Comparison of ENCODE assay signal across 9 mouse cellular contexts in genomic region chr4:41468396-41469080, GRCm38 (mm10). TPM values are rescaled to one million over a fixed set of nuclear protein-coding genes. Genes with fewer than 3 reads are reported as not detected.
DNase-seq lines count a peak whose midpoint lies in the region; ATAC-seq and TF ChIP-seq lines count a peak whose summit lies in the region.
"Had no signal": no experiment of that assay in that cellular context is flagged by ENCODE, and none has a peak within 500 bp of the region (broad histone marks: within the 10 kb centered on the region; RNA-seq: fewer than 3 reads in every experiment).

No protein-coding gene starts in this region.

- H3K27ac ChIP-seq in forebrain, embryonic 13.5 days, result 0 out of 2 replicates have a peak overlapping the region, but pooled peaks have one; percentile 20
- H3K27ac ChIP-seq in forebrain, embryonic 16.5 days (ENCODE audit: low read length), result no peak overlapping the region
- H3K27ac ChIP-seq in hindbrain, embryonic 14.5 days, result no peak overlapping the region
- no peak overlapping the region for H3K27ac ChIP-seq in limb, embryonic 14.5 days (replicated peaks; ENCODE audit: low read depth, low read length)

- no peak overlapping the region for H3K4me3 ChIP-seq in forebrain, embryonic 13.5 days
- H3K4me3 ChIP-seq in forebrain, embryonic 16.5 days (replicated peaks; ENCODE audit: low read length), result no peak overlapping the region
- no peak overlapping the region for H3K4me3 ChIP-seq in hindbrain, embryonic 14.5 days (replicated peaks; ENCODE audit: low read length)
- H3K4me3 ChIP-seq in limb, embryonic 14.5 days (replicated peaks; ENCODE audit: low read length), result no peak overlapping the region

- H3K36me3 ChIP-seq in forebrain, embryonic 13.5 days (ENCODE audit: poor library complexity, severe bottlenecking), result no peaks in the 10 kb centered on the region
- no peaks in the 10 kb centered on the region for H3K36me3 ChIP-seq in forebrain, embryonic 16.5 days (ENCODE audit: control insufficient read depth, insufficient read depth)
- no peaks in the 10 kb centered on the region for H3K36me3 ChIP-seq in hindbrain, embryonic 14.5 days (replicated peaks; ENCODE audit: control insufficient read depth, insufficient read depth)
- H3K36me3 ChIP-seq in limb, embryonic 14.5 days (ENCODE audit: control insufficient read depth, insufficient read depth, low read length), result no peaks in the 10 kb centered on the region

- no peaks in the 10 kb centered on the region for H3K27me3 ChIP-seq in forebrain, embryonic 13.5 days
- no peaks in the 10 kb centered on the region for H3K27me3 ChIP-seq in forebrain, embryonic 16.5 days (replicated peaks; ENCODE audit: control insufficient read depth, insufficient read depth, low read length)
- no peaks in the 10 kb centered on the region for H3K27me3 ChIP-seq in hindbrain, embryonic 14.5 days (ENCODE audit: control insufficient read depth, insufficient read depth, low read length)
- no peaks in the 10 kb centered on the region for H3K27me3 ChIP-seq in limb, embryonic 14.5 days (ENCODE audit: control insufficient read depth, insufficient read depth, low read length)

- H3K9ac ChIP-seq in forebrain, embryonic 13.5 days, result no peak overlapping the region
- H3K9ac ChIP-seq in forebrain, embryonic 16.5 days (replicated peaks; ENCODE audit: low read depth, low read length), result no peak overlapping the region
- no peak overlapping the region for H3K9ac ChIP-seq in hindbrain, embryonic 14.5 days
- no peak overlapping the region for H3K9ac ChIP-seq in limb, embryonic 14.5 days (ENCODE audit: low read depth, low read length, severe bottlenecking)

- H3K4me1 ChIP-seq in forebrain, embryonic 13.5 days, result peaks cover 47% of the 10 kb centered on the region
- H3K4me1 ChIP-seq in forebrain, embryonic 16.5 days (replicated peaks; ENCODE audit: control insufficient read depth, insufficient read depth, low read length), result peaks cover 39% of the 10 kb centered on the region
- peaks cover 5% of the 10 kb centered on the region for H3K4me1 ChIP-seq in hindbrain, embryonic 14.5 days (replicated peaks; ENCODE audit: control insufficient read depth, insufficient read depth, low read length)
- peaks cover 11% of the 10 kb centered on the region; the same call in 1 of the 2 replicates for H3K4me1 ChIP-seq in limb, embryonic 14.5 days (ENCODE audit: control insufficient read depth, insufficient read depth, low read length)

- H3K9me3 ChIP-seq in forebrain, embryonic 13.5 days (replicated peaks), result no peaks in the 10 kb centered on the region
- H3K9me3 ChIP-seq in forebrain, embryonic 16.5 days (ENCODE audit: control insufficient read depth, low read length), result no peaks in the 10 kb centered on the region
- H3K9me3 ChIP-seq in hindbrain, embryonic 14.5 days (ENCODE audit: control insufficient read depth, low read length), result no peaks in the 10 kb centered on the region
- H3K9me3 ChIP-seq in limb, embryonic 14.5 days (ENCODE audit: control insufficient read depth, low read length), result no peaks in the 10 kb centered on the region

- TF ChIP-seq POLR2A in limb, embryonic 14.5 days (IDR thresholded peaks at IDR 0.05; ENCODE audit: borderline replicate concordance, extremely low read depth, insufficient read depth, insufficient read length), result no peak

- no peak overlapping the region for H3K4me2 ChIP-seq in forebrain, embryonic 13.5 days
- H3K4me2 ChIP-seq in forebrain, embryonic 16.5 days (ENCODE audit: low read length), result no peak overlapping the region
- H3K4me2 ChIP-seq in hindbrain, embryonic 14.5 days (replicated peaks), result no peak overlapping the region
- no peak overlapping the region for H3K4me2 ChIP-seq in limb, embryonic 14.5 days (replicated peaks; ENCODE audit: low read depth, low read length, severe bottlenecking)

- ATAC-seq in forebrain, embryonic 13.5 days, result no peak
- no peak for ATAC-seq in forebrain, embryonic 16.5 days
- ATAC-seq in hindbrain, embryonic 14.5 days (ENCODE audit: low FRiP score), result no peak
- no peak for ATAC-seq in limb, embryonic 14.5 days (ENCODE audit: low FRiP score, low read depth)

- 54% methylated on average over 17 of the region's 17 CpGs for WGBS in forebrain, embryonic 13.5 days
- WGBS in forebrain, embryonic 16.5 days, result 48% methylated on average over 17 of the region's 17 CpGs
- WGBS in hindbrain, embryonic 14.5 days, result 58% methylated on average over 17 of the region's 17 CpGs
- 53% methylated on average over 17 of the region's 17 CpGs for WGBS in limb, embryonic 14.5 days

- DNase-seq in urinary bladder, postnatal 36 days (ENCODE audit: low spot score in 2 of 2), result peak; percentile 48 to 58
- no peak for DNase-seq in urinary bladder, postnatal 4 days (ENCODE audit: low spot score in 2 of 2)
- DNase-seq in embryo, embryonic 9.5 days (ENCODE audit: extremely low spot score), result peak; percentile 56
- peak; percentile 86 for DNase-seq in hindbrain, embryonic 14.5 days (ENCODE audit: low spot score)
- peak; percentile 74 for DNase-seq in limb, embryonic 14.5 days (ENCODE audit: low spot score)
- peak; percentile 54 for DNase-seq in right cerebral cortex, postnatal 25 days

RNA-seq across cellular contexts. Expression of gene Nudt2, which starts 3.6 kb away (rescaled TPM):
- polyA plus RNA-seq in forebrain, embryonic 13.5 days (2015; fragmentation: Nextera tagmentation; extraction: Ambion mirVana), result 62.2 and 72.8 TPM in 2 replicates
- 68.2 and 71.7 TPM in 2 replicates for polyA plus RNA-seq in forebrain, embryonic 16.5 days (2015; fragmentation: Nextera tagmentation; extraction: Ambion mirVana)
- 72.5 and 82.6 TPM in 2 replicates for polyA plus RNA-seq in hindbrain, embryonic 14.5 days (2014; fragmentation: Nextera tagmentation; extraction: Ambion mirVana)
- 19.1 and 32.6 TPM in 2 replicates for polyA plus RNA-seq in limb, embryonic 14.5 days (2012; rRNA removed)
- 47.7 and 52.8 TPM in 2 replicates for polyA plus RNA-seq in limb, embryonic 14.5 days (2014; fragmentation: Nextera tagmentation; extraction: Ambion mirVana)

RNA-seq across cellular contexts. Expression of gene Kif24, which starts 3.9 kb away (rescaled TPM):
- polyA plus RNA-seq in forebrain, embryonic 13.5 days (2015; fragmentation: Nextera tagmentation; extraction: Ambion mirVana), result 8.9 and 9.7 TPM in 2 replicates
- 3.7 and 4.9 TPM in 2 replicates for polyA plus RNA-seq in forebrain, embryonic 16.5 days (2015; fragmentation: Nextera tagmentation; extraction: Ambion mirVana)
- 2.3 and 3.4 TPM in 2 replicates for polyA plus RNA-seq in hindbrain, embryonic 14.5 days (2014; fragmentation: Nextera tagmentation; extraction: Ambion mirVana)
- polyA plus RNA-seq in limb, embryonic 14.5 days (2012; rRNA removed), result 7.0 and 7.2 TPM in 2 replicates
- 4.3 and 4.6 TPM in 2 replicates for polyA plus RNA-seq in limb, embryonic 14.5 days (2014; fragmentation: Nextera tagmentation; extraction: Ambion mirVana)

RNA-seq across cellular contexts. Expression of gene AI464131, which starts 34.3 kb away (rescaled TPM):
- polyA plus RNA-seq in forebrain, embryonic 13.5 days (2015; fragmentation: Nextera tagmentation; extraction: Ambion mirVana), result 3.0 and 3.1 TPM in 2 replicates
- polyA plus RNA-seq in forebrain, embryonic 16.5 days (2015; fragmentation: Nextera tagmentation; extraction: Ambion mirVana), result 2.8 and 3.4 TPM in 2 replicates
- polyA plus RNA-seq in hindbrain, embryonic 14.5 days (2014; fragmentation: Nextera tagmentation; extraction: Ambion mirVana), result 10.3 and 12.4 TPM in 2 replicates
- polyA plus RNA-seq in limb, embryonic 14.5 days (2012; rRNA removed), result 5.4 and 5.5 TPM in 2 replicates
- 4.7 and 5.9 TPM in 2 replicates for polyA plus RNA-seq in limb, embryonic 14.5 days (2014; fragmentation: Nextera tagmentation; extraction: Ambion mirVana)

RNA-seq across cellular contexts. Expression of gene 1110017D15Rik, which starts 48.6 kb away (rescaled TPM):
- 9.1 and 14.3 TPM in 2 replicates for polyA plus RNA-seq in forebrain, embryonic 13.5 days (2015; fragmentation: Nextera tagmentation; extraction: Ambion mirVana)
- 8.8 and 11.1 TPM in 2 replicates for polyA plus RNA-seq in forebrain, embryonic 16.5 days (2015; fragmentation: Nextera tagmentation; extraction: Ambion mirVana)
- 19.5 and 24.2 TPM in 2 replicates for polyA plus RNA-seq in hindbrain, embryonic 14.5 days (2014; fragmentation: Nextera tagmentation; extraction: Ambion mirVana)
- polyA plus RNA-seq in limb, embryonic 14.5 days (2012; rRNA removed), result 0.76 and 0.78 TPM in 2 replicates
- 0.44 and 0.50 TPM in 2 replicates for polyA plus RNA-seq in limb, embryonic 14.5 days (2014; fragmentation: Nextera tagmentation; extraction: Ambion mirVana)
- polyA plus RNA-seq: liver, embryonic 16.5 days had no signal

Comparison
In these comparisons a context has a peak if more than half of its experiments do, and no peak if none do; other contexts are left out.
1. DNase-seq: peak in urinary bladder, postnatal 36 days (2 of 2), embryo, embryonic 9.5 days (single experiment), hindbrain, embryonic 14.5 days (single experiment), limb, embryonic 14.5 days (single experiment) and right cerebral cortex, postnatal 25 days (single experiment); none in urinary bladder, postnatal 4 days (0 of 2).